Mouse (Mus musculus): ENCODE data around the gene Dop1a.

Gene Dop1a

DNA sequence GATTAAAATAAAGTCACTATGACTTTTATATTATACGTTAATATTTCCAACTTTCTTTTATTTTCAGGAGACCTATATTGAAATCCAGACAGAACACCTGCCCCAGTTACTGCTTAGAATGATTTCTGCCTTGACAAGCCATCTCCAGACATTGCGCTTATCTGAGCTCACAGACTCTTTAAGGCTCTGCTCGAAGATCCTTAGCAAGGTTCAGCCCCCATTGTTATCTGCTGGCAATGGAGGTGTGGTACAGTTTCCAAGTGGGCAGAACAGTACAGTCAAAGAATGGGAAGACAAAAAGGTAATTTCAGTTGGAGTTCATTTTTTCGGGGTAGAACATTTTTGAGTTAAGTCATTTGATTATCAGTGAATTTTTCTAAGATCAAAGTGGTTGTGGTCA lies 40.5 kb downstream of the Dop1a start:
- no peak for DNase-seq (ENCODE audit: low spot score)

DNA sequence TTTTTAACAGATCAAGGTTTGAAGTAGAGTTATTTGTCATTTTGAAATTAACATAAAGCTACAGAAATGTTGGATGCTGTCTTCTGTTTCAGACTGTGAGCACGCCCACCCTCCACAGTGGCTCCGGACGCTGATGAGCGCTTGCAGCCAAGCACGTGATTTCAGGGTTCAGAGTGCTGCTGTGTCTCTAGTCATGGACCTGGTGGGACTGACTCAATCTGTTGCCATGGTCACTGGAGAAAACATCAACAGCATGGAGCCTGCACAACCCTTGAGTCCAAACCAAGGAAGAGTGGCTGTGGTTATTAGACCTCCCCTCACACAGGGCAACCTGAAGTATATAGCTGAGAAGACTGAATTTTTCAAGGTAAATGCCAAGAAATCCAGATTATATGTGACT lies 46.8 kb downstream of the Dop1a start:
- DNase-seq (ENCODE audit: low spot score): no peak

DNA sequence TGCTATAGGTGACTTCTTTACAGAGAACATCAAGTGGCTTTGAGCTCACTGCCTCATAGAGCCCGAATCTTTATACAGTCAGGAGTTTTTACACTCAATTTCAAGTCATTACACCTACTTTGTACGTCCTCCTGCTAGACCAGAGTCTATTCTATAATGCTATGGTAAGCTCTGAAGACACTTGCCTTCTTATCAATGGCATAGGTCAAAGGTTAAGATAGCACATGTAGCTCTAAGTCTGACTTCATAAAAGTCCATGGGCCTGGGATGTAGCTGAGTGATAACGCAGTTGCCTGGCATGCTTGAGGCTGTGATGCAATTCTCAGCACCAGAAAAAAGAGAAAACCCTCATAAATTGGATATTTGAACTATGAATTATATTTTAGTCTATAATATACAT lies 47.4 kb downstream of the Dop1a start:
- no peak for DNase-seq (ENCODE audit: low spot score)

DNA sequence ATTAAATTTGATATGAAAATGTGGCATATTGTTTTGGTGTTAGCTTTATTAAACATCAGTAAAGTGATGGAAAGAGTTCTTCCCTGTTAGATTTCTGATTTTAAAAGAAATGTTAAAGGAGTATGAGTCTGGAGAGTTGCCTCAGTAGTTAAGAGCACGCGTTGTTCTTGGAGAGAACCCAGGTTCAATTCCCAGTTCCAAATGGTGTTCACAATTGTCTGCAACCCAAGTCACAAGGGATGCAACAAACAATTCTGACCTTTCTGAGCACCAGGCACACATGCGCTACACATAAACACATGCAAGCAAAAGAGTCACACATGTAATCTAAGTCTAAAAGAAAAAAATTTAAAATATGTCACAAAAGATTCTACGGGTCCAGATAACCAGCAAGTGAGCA lies 47.8 kb downstream of the Dop1a start:
- no peak for DNase-seq (ENCODE audit: low spot score)

DNA sequence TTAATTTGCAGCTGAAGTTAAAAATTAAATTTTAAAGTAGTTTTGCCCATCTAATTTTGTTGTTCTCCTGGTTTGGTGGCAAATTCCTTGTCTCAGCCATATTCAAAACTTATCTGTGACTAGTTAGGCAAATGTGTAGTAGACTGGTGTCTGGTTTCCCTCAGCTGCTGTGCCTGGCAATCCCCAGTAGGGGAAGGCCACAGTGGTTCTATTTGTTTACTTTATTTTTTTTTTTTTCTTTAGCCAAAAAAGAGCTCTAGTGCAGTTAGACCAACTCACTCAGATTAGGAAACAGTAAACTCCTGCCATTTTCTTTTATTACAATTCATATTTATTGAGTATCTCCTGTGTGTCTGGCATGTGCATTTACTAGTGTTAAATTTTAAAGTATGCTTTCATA lies 55.4 kb downstream of the Dop1a start:
- no peak for DNase-seq (ENCODE audit: low spot score)

DNA sequence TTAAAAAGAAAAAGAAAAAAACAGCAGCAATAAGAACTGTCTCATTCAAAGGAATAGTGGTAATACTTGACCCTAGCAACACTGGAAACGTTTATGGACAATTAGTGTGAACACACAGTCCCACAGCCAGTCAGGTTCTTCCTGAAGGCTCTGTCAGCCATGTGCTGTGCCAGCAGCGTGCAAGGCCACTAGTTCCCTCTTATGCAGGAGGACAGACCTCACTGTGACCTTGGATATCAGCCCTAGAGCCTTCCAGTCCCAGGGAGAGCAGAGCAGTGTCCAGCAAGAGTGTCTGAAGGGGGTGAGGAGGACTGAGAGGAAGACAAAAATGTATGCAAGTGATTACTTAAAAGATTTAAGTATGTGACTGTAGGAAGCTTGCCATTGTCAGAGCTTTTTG lies 58.6 kb downstream of the Dop1a start:
- no peak for DNase-seq (ENCODE audit: low spot score)

DNA sequence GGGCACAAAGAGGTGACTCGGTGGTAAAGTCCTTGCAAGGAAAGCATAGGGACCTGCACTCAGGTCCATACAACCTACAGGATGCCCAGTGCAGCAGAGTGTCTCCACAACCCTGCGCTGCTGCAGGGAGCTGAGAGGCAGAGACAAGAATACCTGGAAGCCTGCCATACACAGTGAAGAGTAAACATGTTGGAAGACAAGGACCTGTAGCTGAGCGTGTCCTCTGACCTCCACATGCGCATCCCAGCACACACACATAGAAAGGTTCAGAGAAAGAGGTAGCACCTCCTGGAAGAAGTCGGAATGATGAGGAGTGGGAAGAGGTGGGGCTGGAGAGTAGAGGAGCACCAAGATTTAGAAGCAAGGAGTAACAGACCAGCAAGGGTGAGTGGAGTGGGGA lies 67.1 kb downstream of the Dop1a start:
- DNase-seq (ENCODE audit: low spot score): no peak

DNA sequence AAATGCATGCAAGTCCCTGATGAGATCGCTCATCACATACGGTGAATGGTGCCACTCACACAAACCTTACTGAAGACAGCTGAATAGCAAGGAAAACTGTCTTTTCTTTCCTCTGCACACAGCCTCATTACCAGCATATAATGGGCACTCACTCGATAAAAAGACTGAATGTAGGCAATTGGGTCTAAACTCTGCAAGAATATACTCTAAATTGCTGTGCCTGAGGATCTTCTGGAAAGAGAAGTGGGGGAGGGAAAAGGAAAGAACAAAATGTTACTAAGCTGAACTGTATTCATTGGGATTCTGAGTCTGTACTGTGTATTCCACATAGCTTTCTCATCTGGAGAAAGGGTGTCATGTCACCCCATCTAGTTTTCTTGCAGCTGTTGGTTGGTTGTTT lies 76.5 kb downstream of the Dop1a start:
- DNase-seq (ENCODE audit: low spot score): no peak

DNA sequence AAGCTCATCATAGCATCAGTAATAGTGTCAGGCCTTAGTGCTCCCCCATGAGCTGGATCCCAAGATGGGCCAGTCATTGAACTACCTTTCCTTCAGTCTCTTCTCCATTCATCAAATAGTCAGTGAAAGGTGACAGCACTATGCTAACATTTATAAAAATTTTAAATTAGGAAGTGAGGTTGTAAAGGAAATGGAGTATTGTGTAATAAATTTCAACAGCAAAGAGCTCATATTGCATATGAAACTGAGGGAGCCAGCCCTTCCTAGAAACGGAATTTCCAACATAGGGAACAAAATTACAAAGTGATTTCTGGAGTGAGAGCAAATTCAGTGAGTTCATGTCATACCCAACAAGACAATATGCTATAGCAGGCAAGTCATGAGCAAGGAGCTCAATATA lies 77.6 kb downstream of the Dop1a start:
- no peak for DNase-seq (ENCODE audit: low spot score)

DNA sequence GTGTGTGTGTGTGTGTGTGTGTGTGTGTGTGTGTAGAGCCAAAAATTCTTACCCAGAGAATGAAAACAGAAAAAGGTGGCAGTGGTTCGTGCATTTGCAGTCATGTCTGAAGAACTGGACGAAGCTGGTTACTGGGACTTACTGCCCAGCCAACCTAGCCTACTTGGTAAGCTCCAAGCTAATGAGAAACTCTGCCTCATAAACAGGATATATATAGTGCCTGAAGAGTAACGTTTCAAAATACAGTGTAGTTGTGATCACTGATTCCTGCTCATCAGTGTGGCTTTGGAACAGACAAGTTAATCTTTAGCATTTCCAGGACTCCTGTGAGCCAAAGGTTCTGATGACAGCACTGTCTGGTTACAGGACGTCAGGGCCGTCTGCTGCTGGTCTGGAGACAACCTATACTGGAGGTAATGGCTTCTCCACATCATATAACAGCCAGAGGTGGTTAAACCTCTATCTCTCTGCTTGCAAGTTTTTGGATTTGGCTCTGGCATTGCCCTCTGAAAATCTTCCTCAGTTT lies 82.7 kb downstream of the Dop1a start:
- DNase-seq (ENCODE audit: low spot score): no peak

DNA sequence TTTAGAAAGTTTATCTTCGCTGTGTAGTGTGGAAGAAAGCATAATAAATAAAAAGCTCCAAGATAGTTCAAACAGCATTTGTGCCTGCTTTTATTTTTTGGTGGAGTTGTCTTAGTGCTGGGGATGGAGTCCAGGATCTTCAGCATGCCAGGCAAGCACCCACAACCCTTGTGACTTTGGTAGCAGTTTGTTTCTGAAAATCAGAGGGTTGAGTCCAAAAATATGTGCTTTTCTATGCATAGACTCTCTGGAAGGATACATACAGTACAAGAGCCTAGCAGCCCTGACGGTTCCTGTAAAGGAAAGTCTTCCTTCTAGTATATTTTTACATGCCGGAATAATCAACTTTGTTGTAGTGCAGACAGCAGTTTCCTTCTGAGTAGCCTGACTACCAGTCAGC lies 83.8 kb downstream of the Dop1a start:
- no peak for DNase-seq (ENCODE audit: low spot score)

DNA sequence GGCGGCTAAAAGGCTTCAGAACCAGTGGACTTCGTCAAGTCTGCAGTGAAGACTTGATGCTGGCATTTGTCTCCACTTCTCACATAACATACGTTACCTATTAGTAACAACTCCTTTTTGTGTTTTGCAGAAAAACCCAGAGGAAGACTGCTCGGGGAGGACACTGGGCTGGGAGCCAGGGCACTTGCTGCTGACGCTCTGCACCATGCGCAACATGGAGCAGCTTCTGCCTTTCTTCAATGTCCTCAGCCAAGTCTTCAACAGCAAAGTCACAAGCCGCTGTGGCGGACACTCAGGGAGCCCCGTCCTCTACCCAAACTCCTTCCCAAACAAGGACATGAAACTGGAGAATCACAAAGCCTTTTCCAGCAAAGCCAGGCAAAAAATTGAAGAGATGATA lies 86.9 kb downstream of the Dop1a start:
- DNase-seq (ENCODE audit: low spot score): no peak

DNA sequence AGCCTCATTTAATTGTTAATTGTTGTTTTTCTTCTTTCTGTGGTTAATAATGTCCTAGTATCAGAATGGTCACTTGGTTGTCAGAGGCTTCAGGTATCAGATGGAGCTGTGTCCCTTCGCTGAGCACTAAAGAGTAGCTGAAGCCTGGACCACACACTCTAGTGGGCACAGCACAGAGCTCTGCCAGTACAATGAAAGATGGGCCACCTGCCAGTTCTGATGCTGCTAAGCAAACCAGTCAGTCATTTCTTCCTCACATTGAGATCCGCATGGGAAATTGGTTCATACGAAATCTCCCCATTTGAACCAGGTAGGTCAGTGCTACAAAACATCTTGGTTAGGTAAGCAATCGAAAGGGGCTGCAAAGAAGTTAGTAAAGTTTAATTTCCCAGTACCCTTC lies 87.7 kb downstream of the Dop1a start:
- no peak for DNase-seq (ENCODE audit: low spot score)

DNA sequence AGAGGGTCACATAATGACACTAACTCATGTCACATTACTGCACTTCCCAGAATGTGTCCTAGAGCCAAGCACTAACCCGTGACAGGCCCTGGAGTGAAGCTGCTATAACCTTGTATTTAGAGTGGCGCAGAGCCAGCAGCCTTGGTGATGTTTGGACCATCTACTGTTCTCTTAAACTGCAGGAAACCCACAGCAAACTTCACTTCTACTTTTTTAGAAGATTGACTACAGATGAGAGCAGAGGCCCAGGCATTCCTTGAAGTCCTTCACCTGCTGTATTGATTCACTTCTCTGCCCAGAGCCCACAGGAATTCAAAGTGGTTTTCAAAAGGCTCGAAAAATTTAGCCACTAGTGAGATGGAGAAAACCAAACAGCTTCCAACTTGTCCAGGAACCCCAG lies 93.6 kb downstream of the Dop1a start:
- no peak for DNase-seq (ENCODE audit: low spot score)

DNA sequence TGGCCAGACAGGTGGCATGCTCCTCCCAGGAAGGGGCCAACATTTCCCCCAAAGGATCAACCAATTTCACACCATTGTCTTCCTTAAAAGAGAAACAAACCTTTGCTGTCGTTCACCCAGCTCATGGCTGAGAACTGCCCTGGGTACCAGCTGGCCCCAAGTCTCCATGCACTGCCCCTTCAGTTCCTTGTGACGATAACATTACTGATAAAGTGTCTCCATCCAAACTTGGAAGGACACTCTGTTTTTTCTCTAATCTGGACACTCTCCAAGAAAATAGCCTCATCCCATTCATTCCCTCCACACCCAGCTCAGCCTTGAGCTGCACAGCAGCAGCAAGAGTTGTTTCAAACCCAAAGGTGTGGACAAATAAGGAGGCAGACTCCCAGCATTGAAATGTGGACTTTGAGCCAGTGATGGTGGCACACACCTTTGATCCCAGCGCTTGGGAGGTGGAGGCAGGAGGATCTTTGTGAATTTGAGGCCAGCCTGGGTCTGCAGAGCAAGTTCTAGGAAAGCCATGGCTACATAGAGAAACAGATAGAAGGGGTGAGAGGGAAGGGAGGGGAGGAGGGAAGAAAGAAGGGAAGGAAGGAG lies 102.5 kb downstream of the Dop1a start:
- DNase-seq (ENCODE audit: low spot score): no peak

DNA sequence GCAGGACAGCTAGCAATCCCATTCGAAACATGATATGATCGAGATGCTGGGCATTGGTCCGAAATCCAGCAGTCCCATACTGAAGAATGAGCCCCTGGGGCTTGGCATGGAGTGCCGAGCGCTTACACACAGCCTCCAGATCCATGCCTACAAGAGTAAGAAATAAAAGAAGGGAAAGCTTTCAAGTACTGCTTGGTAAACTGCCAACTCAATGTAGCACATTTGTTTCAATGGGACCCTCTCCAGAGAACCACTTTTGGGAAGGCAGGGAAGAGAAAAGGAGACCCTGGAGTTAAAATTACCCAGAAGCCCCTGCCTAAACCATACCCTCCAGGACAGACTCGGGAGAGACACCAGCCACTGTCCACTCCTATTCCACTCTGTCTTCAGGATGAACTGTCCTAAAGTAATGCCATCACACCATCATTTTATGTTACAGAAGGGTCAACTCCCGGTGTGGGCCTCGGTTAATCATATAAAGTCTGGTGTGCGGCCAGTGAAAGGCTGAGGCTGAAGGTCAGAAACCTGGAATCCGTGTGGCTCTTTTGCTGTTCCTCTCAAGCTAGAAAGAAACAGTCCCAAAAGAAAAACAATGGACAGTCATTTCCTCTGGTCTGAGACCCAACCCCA lies 103.4 kb downstream of the Dop1a start:
- DNase-seq (ENCODE audit: low spot score): no peak

DNA sequence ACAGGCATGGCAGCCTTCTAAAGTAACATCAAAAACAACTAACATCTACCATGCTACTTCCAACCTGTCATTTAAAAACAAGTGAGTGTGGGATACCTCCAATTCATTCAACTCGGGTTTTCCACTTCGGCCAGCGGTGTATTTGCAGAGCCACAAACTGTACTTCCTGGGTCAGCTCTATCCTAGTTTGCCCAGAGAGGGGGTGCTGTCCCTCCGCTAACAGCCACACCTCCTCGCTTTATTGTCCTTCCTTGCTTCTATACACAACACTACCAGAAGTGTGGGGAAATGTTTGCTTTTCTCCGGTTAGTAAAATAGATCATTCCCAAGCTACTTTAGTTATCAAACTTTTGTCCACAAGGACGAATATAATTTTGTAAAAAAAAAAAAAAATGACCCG lies 104.0 kb downstream of the Dop1a start:
- DNase-seq (ENCODE audit: low spot score): no peak

DNA sequence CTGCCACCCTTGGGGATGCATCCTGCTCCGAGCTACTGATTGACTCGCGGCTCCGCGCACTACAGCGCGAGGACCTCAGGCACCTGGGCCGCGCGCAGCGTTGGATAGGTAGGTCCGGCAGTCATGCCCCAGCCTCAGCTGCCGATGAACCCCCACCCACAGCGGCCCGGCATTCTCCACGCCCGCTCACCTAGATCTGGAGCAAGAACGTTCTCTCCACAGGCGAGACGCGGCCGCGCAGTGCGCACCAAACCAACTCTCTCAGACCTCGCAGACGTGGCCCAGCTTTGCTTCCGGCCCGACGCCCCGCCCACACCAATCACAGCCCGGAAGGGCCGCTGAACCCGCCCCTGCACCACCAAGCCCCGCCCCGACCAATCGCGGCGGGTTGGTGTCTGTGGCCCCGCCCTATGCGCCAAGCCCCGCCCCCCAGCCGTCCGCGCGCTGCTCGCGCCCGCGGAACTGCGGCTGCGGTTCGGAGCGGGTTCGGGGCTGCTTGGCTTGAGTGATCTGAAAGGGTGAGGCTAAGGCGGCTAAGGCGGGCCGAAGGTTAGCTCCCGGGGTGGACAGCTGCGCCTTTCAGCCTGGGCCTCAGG lies 104.7 kb downstream of the Dop1a start, which contains the start of the genes Pgm3 and Rwdd2a:
Pgm3 (minus strand) TSS at position 303 of the 596 bp plus-strand sequence.
Rwdd2a (plus strand) TSS at position 452 of the 596 bp plus-strand sequence.
- peak; percentile 96 for DNase-seq (ENCODE audit: low spot score)

DNA sequence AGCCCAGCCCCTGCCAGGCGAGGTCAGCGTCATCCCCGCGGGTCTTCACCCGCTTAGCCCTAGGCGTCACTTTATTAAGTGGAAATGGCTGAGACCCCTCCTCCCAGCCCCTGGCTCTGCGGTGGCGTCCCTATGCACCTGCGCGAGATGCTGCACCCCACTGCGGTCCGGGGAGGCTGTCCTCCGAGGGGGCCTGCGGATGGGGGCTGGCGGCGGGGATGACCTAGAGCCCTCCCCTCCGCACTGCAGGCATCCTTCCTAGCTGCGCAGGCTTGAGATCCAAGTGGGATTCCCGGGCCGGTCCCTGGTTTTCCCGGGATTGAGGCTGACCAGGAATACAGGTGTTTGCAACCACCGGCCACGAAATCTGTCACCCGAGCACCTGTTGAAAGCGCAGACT lies 105.2 kb downstream of the Dop1a start:
- DNase-seq (ENCODE audit: low spot score): no peak

DNA sequence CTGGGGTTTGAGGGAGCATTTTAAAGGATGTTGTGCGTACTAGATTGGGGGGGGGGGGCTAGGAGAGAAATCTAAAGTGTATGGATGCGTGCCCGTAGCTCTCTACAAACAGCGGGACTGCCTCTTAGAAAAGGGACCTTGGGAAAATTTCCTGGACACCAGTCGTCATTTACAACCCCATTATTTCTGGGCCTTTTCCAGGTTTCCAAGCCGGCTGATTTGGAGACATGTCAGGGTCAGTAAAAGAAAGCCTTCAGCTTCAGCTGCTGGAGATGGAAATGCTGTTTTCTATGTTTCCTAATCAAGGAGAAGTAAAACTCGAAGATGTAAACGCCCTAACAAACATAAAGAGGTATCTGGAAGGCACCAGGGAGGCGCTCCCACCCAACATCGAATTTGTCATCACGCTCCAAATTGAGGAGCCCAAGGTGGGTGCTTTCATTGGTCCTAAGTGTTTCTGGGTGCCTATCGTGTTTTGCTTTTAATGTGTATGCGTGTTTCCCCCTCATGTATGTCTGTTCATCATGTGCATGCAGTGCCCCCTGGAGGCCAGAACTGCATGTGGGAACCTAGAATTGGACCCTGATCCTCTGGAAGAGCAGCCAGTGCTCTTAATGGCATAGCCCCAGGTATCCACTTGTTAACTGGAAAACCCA lies 105.8 kb downstream of the Dop1a start:
- peak; percentile 89 for DNase-seq (ENCODE audit: low spot score)

DNA sequence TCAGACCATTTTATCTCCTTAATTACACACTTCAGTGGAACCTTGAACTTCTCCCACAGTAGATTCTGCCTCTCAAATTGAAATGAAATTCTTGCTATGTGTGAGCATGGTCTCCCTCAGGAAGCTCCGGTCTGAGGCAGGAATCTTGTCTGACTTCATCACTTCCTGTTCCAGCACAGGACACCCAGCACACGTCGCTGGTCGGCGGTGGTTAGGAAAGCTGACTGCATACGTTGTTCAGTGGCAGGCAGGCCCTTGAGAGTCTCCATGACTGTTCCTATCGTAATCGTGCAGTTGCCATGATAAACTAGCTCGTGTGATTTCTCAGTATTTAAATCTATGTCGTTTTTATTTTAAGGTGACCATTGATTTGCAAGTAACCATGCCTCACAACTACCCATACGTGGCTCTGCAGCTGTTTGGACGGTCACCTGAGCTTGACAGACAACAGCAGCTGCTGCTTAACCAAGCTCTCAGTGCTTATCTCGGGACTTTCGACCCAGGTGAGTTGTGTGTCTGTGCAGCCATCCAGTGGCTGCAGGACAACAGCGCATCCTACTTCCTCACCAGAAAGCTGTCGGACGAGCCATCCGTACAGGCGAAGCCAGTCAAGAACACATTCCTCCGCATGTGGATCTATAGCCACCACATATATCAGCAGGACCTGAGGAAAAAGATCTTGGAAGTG lies 106.8 kb downstream of the Dop1a start:
- no peak for DNase-seq (ENCODE audit: low spot score)

DNA sequence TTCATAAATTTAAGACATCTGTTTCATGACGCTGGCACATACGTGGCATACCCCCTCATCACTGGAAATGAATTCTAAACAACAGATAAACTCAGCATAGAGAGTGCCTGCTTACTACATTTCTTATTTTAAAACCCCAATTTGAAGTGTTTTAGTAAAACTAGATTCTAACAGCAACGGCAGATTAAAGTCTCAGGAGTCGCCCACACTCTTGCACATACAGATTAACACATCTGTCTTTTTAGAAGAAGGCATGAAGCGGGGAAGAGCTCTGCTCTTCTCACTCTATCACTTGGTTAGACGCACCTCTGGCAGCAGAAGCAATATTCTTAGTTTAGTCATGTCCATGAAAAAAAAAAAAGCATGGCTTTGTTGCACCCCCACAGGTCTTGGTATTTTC lies 108.2 kb downstream of the Dop1a start:
- no peak for DNase-seq (ENCODE audit: low spot score)

Data from retina, embryonic 14.5 days (tissue).